Mouse (Mus musculus): ENCODE results near the gene Nr5a2. TPM values are rescaled to one million over a fixed set of nuclear protein-coding genes. Genes with fewer than 3 reads are reported as not detected.

The Nr5a2 gene
- total and polyA plus RNA-seq, 3 experiments: 0.18 to 0.80 (median 0.60) TPM

DNA sequence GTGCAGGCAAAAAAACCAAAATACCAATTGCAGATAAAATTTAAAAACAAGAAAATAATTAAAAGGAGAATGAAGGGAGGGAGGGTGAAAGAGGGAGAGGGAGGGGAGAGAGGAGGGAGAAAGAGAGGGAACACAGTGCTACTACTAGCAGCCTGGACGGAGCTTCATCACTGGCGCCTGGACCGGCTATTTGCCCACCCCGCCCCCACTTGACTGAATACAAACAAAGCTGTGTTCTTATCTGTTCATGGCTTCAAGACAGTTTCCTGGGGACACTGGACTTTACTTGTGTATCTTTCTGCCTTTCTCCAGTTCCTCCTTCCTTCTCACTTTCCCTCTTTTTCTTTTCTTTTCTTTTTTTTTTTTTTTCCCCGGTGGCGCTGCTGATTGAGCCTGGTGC is 73.6 kb downstream of the Nr5a2 start:
- H3K9ac ChIP-seq (ENCODE audit: low read depth, low read length): no peak overlapping the region
- intact Hi-C loops (cut with DNase I): no loop called here
- H3K79me2 ChIP-seq (replicated peaks; ENCODE audit: control insufficient read depth, insufficient read depth, low read length): no peaks in the 10 kb centered on the region
- WGBS: 44% methylated on average over 6 of the region's 6 CpGs
- no peaks in the 10 kb centered on the region for H3K4me1 ChIP-seq (ENCODE audit: control insufficient read depth, insufficient read depth, low read length)
- H3K36me3 ChIP-seq (ENCODE audit: control insufficient read depth, insufficient read depth, low read length): no peaks in the 10 kb centered on the region
- H3K4me3 ChIP-seq: no peak overlapping the region
- no peak overlapping the region for H3K27ac ChIP-seq
- H3K27me3 ChIP-seq (ENCODE audit: control insufficient read depth, insufficient read depth, low read length): no peaks in the 10 kb centered on the region
- no peak for DNase-seq
- TF ChIP-seq POLR2A (IDR thresholded peaks at IDR 0.05; ENCODE audit: insufficient read depth, low read depth, low read length): no peak
- no peak for TF ChIP-seq EP300 (IDR thresholded peaks at IDR 0.05; ENCODE audit: insufficient read depth, low read depth, low read length)
- TF ChIP-seq CTCF (IDR thresholded peaks at IDR 0.05): no peak

DNA sequence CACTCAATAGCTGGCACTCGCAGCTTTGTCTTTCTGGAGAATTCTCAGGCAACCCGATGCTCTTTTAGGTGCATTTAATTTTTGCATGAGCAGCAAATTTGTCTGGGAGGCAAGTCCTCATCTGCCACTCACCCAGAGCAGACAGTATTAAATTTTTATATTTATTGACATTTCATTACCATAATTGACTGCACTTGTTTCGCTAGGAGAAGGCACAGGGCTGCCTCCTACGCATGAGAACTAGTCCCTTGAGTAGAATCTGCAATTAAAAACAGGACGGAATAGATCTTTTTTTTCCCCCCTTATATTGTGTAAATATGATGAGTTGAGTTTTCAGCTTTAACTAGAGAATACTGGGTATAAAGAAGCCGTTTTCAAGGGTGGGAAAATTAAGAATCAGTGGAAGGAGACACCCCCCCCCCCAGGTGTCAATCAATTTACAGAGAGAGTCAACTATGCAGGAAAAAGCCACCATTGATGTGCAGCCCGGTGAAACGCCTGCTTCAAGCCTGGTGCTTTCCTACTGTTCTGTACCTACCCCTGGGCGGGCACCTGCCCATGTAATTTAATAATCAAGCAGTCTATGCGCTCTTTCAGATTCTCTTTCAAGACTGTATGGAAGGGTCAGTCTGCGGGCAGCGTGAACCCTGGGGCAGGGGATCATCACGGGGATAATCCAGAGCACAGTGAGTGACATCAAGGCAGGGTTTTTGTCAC is 76.6 kb downstream of the Nr5a2 start:
- no peak overlapping the region for H3K4me3 ChIP-seq
- no peak overlapping the region for H3K9ac ChIP-seq (ENCODE audit: low read depth, low read length)
- no peaks in the 10 kb centered on the region for H3K27me3 ChIP-seq (ENCODE audit: control insufficient read depth, insufficient read depth, low read length)
- no peaks in the 10 kb centered on the region for H3K36me3 ChIP-seq (ENCODE audit: control insufficient read depth, insufficient read depth, low read length)
- intact Hi-C loops (cut with DNase I): no loop called here
- no peaks in the 10 kb centered on the region for H3K79me2 ChIP-seq (replicated peaks; ENCODE audit: control insufficient read depth, insufficient read depth, low read length)
- no peak for DNase-seq
- TF ChIP-seq CTCF (IDR thresholded peaks at IDR 0.05): no peak
- no peak for TF ChIP-seq POLR2A (IDR thresholded peaks at IDR 0.05; ENCODE audit: insufficient read depth, low read depth, low read length)
- 92% methylated on average over 13 of the region's 13 CpGs for WGBS
- no peaks in the 10 kb centered on the region for H3K4me1 ChIP-seq (ENCODE audit: control insufficient read depth, insufficient read depth, low read length)
- H3K27ac ChIP-seq: no peak overlapping the region

DNA sequence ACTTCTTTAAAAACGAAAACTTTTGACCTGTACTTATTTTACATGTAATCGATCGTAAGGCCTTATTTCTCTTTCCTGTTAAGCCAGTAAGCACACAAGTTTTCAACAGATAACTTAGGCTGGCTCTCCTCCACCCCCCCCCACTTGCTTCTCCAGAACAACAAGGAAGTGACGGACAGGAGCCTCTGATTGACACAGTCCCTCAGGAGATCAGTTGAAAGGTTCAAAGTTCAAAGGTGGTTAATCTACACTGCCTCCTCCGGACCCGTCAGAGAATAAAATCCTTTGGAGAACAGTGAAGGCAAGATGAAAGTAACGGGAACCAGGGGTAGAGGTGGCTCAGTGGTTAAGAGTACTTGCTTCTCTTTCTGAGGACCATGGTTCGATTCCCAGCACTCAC is 80.0 kb downstream of the Nr5a2 start:
- 85% methylated on average over 8 of the region's 8 CpGs for WGBS
- Histone ChIP-seq H3K4me3 (no peak overlapping the region), H3K36me3 (ENCODE audit: control insufficient read depth, insufficient read depth, low read length) (no peaks in the 10 kb centered on the region), H3K27ac (no peak overlapping the region), H3K27me3 (ENCODE audit: control insufficient read depth, insufficient read depth, low read length) (no peaks in the 10 kb centered on the region), H3K79me2 (replicated peaks; ENCODE audit: control insufficient read depth, insufficient read depth, low read length) (no peaks in the 10 kb centered on the region), H3K4me1 (ENCODE audit: control insufficient read depth, insufficient read depth, low read length) (no peaks in the 10 kb centered on the region), H3K9ac (ENCODE audit: low read depth, low read length) (no peak overlapping the region)
- intact Hi-C loops (cut with DNase I): no loop called here
- no peak for DNase-seq
- TF ChIP-seq POLR2A (IDR thresholded peaks at IDR 0.05; ENCODE audit: insufficient read depth, low read depth, low read length) (no peak), EP300 (IDR thresholded peaks at IDR 0.05; ENCODE audit: insufficient read depth, low read depth, low read length) (no peak), CTCF (IDR thresholded peaks at IDR 0.05) (no peak)

DNA sequence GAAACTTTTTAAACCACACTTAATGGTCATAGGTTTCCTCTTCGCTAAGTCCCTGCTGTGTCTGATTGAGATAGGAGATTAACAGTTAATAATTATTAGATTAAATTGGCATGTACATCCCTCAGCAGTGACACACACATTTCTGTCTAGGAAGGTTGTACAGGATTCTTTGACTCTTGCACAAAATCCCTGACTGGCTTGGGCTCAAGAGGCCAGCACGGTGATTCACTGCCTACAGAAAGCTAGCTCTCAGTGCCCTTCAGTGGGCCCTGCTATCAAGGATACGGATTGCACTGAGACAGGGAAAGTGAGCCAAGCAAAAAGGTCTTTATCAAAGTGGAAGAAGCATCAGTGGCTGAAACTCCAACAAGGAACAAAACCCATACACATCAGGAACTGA is 85.2 kb downstream of the Nr5a2 start:
- no peak overlapping the region for H3K9ac ChIP-seq (ENCODE audit: low read depth, low read length)
- intact Hi-C loops (cut with DNase I): no loop called here
- H3K4me1 ChIP-seq (ENCODE audit: control insufficient read depth, insufficient read depth, low read length): no peaks in the 10 kb centered on the region
- TF ChIP-seq EP300 (IDR thresholded peaks at IDR 0.05; ENCODE audit: insufficient read depth, low read depth, low read length) (no peak), CTCF (IDR thresholded peaks at IDR 0.05) (no peak), POLR2A (IDR thresholded peaks at IDR 0.05; ENCODE audit: insufficient read depth, low read depth, low read length) (no peak)
- H3K27me3 ChIP-seq (ENCODE audit: control insufficient read depth, insufficient read depth, low read length): no peaks in the 10 kb centered on the region
- H3K4me3 ChIP-seq: no peak overlapping the region
- no peak for DNase-seq
- no peak overlapping the region for H3K27ac ChIP-seq
- no peaks in the 10 kb centered on the region for H3K36me3 ChIP-seq (ENCODE audit: control insufficient read depth, insufficient read depth, low read length)
- H3K79me2 ChIP-seq (replicated peaks; ENCODE audit: control insufficient read depth, insufficient read depth, low read length): no peaks in the 10 kb centered on the region
- WGBS: 90% methylated on average over 3 of the region's 3 CpGs

DNA sequence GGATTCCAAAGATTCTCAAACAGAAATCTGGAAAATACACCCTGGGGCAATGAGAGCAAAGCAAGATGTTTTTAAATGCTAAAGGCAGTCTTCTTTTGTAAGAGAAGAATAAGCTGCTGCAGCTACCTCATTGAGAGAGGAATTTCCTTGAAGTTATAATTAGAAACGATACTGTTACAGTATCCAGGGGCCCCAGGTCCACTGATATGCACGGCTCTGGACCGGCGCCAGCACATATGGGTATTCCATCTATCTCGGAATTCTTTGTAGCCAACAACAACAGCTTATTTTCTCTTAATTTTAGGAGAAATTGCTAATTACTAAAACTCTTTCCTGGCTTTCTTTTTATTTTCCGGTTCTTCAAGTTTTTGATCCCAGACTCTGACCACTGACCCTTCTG is 91.3 kb downstream of the Nr5a2 start:
- Histone ChIP-seq H3K27ac (no peak overlapping the region), H3K9ac (ENCODE audit: low read depth, low read length) (no peak overlapping the region), H3K79me2 (replicated peaks; ENCODE audit: control insufficient read depth, insufficient read depth, low read length) (no peaks in the 10 kb centered on the region), H3K4me3 (no peak overlapping the region), H3K4me1 (ENCODE audit: control insufficient read depth, insufficient read depth, low read length) (no peaks in the 10 kb centered on the region; the same call in 1 of the 2 replicates), H3K36me3 (ENCODE audit: control insufficient read depth, insufficient read depth, low read length) (peaks cover 1% of the 10 kb centered on the region; the same call in 1 of the 2 replicates), H3K27me3 (ENCODE audit: control insufficient read depth, insufficient read depth, low read length) (no peaks in the 10 kb centered on the region)
- intact Hi-C loops (cut with DNase I): no loop called here
- peak; percentile 47 to 48 for DNase-seq
- WGBS: 10% methylated on average over 6 of the region's 6 CpGs
- TF ChIP-seq CTCF (IDR thresholded peaks at IDR 0.05) (no peak), EP300 (IDR thresholded peaks at IDR 0.05; ENCODE audit: insufficient read depth, low read depth, low read length) (no peak), POLR2A (IDR thresholded peaks at IDR 0.05; ENCODE audit: insufficient read depth, low read depth, low read length) (no peak)

DNA sequence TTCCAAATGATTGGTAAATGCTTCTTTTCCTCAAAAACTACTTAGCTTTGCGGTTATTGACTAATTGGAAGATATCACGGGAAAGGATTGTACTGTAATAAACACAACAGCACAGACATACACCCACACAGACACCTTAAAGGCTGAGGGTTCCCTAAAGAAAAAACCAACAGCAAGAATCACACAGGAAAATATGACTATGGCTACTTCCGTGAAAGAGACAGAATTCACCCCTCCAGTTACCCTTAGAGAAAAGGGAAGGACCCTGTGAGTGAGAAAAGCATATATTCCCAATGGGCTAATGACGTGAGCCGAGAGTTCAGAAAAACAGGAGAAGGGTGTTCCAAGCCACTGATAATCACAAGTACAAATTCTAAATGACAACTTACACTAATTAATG is 92.0 kb downstream of the Nr5a2 start:
- Histone ChIP-seq H3K79me2 (replicated peaks; ENCODE audit: control insufficient read depth, insufficient read depth, low read length) (no peaks in the 10 kb centered on the region), H3K9ac (ENCODE audit: low read depth, low read length) (no peak overlapping the region), H3K27ac (no peak overlapping the region; the same call in 1 of the 2 replicates), H3K4me3 (no peak overlapping the region), H3K27me3 (ENCODE audit: control insufficient read depth, insufficient read depth, low read length) (no peaks in the 10 kb centered on the region), H3K36me3 (ENCODE audit: control insufficient read depth, insufficient read depth, low read length) (peaks cover 1% of the 10 kb centered on the region; the same call in 1 of the 2 replicates), H3K4me1 (ENCODE audit: control insufficient read depth, insufficient read depth, low read length) (no peaks in the 10 kb centered on the region; the same call in 1 of the 2 replicates)
- DNase-seq: no peak
- TF ChIP-seq EP300 (IDR thresholded peaks at IDR 0.05; ENCODE audit: insufficient read depth, low read depth, low read length): no peak
- no peak for TF ChIP-seq CTCF (IDR thresholded peaks at IDR 0.05)
- TF ChIP-seq POLR2A (IDR thresholded peaks at IDR 0.05; ENCODE audit: insufficient read depth, low read depth, low read length): no peak
- intact Hi-C loops (cut with DNase I): no loop called here
- 58% methylated on average over 5 of the region's 5 CpGs for WGBS
